Mouse (Mus musculus) ovary, adult 18-20 months (tissue): ENCODE data around the gene Itga11.
"Not testable (repeated sequence)": the region's sequence is repeated elsewhere in the genome, so short reads cannot be mapped to it uniquely, and the experiment has no call there.

Source experiments
- DNase-seq: peaks from one replicate; pipeline ENCODE4 v3.0.0; 2022; ENCODE audit warnings: low spot score, mixed read lengths

Itga11 gene

DNA sequence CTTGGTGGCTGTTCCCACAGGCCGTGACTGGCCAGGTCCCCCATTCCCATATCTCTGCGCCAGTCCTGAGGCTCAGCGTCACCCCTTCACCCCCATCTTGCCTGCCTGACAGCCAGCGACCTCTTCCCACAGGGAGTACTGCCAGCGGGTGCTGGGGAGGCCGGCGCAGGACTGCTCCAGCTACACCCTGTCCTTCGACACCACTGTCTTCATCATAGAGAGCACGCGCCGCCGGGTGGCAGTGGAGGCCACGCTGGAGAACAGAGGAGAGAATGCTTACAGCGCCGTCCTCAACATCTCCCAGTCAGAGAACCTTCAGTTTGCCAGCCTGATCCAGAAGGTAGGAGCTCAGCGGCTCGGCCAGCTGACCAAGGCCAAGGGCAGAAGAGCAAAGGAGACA, 89.8 kb downstream of the Itga11 start:
- no peak for DNase-seq

DNA sequence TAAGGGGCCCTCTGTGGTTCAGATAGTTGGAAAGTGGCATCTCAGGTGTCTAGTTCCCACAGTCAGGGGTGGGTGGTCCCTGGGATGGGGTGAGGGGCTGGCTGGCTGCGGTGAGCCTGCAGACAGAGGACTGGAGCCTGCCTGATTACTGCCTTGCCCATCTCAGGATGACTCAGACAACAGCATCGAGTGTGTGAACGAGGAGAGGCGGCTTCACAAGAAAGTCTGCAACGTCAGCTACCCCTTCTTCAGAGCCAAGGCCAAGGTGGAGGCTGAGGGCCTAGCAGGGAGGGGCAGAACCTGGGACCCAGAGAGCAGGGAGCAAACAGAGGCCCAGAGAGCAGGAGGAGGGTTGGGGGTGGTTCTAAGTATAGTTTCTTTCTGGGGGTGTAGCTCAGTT, 90.7 kb downstream of the Itga11 start:
- DNase-seq: no peak

DNA sequence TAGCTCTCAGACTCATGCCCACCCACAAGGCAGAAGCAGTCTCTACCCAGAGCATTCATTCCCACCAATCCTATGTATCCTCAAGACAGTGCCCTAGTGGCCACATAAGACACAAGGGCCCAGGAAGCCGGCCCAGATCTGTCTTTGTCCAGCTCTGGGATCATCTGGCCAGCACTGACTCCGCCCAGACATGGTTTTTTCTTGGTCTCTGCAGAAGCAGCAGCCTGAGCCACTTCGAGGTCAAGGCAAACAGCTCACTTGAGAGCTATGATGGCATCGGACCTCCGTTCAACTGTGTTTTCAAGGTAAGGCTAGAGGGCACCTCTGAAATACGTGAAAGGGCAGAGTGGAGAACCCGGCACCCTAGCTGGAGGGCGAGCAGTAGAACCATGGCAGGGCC, 95.1 kb downstream of the Itga11 start:
- peak; percentile 39 for DNase-seq

DNA sequence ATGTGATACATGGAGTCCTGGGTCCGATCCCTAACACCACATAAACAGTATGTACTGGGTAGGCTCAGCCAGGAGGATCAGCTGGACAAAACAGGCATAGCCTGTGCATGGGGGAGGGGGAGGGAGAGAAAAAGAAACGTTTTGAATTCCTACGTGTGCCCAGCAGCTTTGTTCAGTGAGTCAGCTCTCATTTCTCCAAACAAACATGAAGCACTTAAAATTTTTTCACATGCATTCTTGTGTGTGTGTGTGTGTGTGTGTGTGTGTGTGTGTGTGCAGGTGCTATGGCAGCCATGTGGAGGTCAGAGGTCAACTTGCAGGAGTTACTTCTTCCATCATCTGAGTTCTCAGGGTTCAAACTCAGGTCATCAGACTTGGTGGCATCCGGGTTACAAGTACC, 97.8 kb downstream of the Itga11 start:
- DNase-seq: no peak

DNA sequence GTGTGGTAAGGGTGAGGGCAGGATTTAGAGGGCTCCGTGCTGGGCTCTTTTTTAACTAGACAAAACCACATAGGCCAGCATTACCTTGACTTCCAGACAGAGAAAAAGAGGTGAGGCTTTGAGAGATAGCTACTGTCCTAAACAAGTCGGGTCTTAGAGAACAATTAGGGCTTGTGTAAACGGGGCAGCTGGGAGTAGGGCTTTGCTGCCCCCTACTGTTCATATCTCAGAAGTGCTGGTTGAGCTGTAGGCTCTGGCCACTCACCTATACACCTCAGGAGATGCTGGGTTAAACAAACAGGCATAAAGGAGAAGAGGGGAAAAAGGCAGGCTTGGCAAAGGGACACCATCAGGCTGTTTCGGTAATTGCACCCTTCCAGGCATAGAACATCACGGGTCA, 99.8 kb downstream of the Itga11 start:
- no peak for DNase-seq

DNA sequence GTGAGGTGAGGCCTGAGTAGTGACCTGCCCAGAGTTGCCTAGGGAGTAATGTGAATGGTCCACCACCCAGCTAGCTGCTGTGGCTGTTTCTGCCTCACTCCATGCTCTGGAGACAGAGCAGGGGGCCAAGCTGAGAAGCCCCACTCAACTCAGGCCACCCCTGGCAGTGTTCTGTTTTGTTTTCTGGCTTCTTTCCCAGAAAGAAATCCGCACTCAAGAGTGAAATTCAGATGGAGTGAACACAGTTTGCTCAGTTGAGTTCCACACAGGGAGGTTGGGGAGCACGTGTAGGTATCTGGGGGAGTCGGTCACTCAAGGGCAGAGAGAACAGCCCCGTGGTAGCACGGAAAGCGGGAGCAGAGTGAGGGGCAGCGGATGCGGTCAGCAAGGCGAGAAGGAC, 101.1 kb downstream of the Itga11 start:
- no peak for DNase-seq

DNA sequence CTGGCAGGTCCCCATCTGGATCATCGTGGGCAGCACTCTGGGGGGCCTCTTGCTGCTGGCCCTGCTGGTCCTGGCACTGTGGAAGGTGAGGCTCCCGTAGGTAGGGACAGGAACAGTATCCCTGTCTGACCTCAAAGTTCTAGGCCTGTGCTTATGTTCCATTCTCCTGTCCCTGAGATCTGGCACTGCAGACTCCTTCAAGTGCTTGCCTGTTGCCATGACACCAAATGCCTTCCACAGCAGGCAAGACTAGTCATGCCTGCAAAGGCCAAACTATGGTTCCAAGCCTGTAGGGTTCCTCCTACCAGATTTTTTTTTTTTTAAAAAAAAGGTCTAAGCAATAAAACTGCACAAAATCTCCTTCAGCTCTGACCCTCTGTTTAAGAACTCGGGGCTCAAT, 104.3 kb downstream of the Itga11 start:
- DNase-seq: no peak

DNA sequence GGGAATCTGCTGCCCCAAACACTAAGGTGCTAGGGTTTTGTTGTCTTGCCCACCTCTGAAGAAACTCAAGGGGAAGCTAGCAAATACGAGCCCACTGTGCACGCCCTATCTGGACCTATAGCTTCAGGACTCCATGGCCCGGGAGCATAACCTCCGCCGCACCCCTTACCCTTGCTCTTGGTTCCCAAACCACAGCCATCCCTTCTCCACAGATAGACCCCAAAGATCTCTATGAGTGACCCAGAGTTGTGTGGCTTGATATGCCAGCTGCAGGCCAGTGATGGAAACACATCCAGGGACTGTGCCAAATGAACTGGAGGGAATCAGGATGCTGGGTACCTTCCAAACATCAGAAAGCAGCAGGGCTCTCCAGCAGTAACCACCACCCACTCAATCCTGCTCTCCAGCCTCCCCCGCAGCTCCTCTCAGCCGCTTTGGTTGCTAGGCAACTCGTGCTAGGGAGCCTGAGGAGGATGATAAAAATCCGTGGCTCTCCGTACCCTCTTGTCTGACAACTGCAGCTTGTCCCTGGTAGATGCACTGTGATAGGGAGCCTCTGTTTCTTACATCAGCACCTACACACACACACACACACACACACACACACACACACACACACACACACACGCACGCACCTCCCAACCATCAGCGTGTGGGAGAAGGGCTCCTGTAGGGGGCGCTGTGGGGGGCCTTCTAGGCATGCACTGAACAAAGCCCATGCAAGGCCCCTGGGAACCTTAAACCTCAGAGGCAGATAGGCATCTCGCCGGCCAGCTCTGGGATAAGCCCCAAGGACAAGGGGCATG, 105.6 kb downstream of the Itga11 start:
- peak; percentile 60 for DNase-seq

DNA sequence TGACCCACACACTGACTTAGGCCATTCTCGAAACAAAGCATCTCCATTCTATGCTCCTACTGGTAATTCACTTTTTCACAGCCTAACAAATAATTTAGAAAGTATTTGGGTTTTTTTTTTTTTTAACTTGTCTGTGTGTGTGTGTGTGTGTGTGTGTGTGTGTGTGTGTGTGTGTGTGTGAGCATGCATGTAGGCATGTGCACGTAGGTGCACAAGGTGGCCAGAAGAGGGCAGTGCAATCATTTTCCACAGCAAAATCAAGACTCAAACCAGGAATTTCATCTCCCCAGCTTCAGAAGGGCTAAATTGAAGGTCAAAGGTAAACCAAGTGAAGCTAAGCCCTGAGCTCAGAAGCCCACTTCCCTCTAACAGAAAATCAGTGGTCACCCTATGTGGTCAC, 106.6 kb downstream of the Itga11 start:
- DNase-seq: no peak

DNA sequence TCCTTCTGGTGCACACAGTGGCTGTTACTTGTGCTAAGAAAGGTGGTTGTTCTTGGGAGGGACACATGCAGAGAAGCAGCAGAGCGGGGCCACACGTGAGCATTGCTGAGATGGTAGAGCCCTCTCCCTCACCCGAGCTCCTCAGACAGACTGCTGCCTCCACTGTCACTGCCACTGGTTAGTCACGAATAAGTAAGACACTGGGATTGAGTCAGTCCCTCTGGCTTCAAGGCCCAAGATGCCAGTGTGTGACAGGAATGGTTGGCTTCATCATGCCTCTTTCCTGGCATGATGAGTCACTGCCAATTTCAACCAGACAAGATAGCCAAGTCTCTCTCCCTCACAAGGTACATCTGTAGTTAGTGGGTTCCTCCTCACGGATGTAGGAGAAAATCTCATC, 109.1 kb downstream of the Itga11 start:
- no peak for DNase-seq

DNA sequence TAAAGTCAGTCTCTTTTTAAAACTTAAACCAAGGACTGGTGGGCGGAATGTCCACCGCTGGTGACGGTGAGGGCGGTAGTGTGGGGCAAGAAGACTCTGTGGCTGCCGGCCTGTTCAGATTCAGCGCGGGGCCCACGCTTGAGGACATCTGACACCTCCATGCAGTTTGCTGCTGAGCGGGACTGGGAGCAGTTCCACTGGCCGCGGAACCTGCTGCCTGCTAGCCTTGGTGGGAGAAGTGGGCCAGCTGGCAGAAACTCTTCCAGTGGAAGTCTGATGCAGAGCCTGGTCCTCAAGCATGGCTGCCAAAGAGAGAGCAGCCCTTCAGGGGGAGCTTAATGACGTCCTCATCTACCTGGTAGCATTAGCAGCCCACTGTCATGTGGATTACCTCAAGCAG, 112.2 kb downstream of the Itga11 start:
- no peak for DNase-seq

DNA sequence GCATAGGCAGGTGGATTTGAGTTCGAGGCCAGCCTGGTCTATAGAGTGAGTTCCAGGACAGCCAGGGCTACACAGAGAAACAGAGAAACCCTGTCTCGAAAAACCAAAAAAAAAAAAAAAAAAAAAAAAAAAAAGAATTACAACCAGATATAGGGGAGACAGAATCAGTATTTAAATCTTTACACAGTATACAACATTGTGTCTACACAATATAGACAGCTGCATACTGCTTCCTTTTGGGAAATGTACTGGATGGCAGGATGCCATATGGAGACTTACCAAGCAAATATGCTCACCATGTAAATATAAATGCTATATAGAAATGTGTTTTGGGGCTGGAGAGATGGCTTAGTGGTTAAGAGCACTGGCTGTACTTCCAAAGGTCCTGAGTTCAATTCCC, 121.6 kb downstream of the Itga11 start:
- DNase-seq: not testable (repeated sequence)

DNA sequence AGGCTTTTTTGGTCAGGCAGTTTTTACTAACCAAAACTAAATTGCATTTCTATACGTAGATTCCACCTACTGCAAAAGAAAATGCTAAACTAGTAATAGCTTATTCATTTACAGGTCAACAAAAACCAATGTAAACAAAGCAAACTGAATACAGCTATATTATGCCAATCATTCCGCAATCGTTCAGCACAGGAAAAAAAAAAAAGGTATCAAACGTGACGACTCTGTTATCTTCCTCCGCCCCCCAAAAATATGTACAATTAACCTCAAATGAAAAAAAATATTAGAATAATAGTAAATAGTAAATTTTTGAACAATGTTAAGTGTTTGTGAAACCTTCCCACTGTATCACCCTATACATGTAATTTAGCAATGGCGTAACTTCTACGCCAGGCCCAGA, 132.5 kb downstream of the Itga11 start:
- no peak for DNase-seq

DNA sequence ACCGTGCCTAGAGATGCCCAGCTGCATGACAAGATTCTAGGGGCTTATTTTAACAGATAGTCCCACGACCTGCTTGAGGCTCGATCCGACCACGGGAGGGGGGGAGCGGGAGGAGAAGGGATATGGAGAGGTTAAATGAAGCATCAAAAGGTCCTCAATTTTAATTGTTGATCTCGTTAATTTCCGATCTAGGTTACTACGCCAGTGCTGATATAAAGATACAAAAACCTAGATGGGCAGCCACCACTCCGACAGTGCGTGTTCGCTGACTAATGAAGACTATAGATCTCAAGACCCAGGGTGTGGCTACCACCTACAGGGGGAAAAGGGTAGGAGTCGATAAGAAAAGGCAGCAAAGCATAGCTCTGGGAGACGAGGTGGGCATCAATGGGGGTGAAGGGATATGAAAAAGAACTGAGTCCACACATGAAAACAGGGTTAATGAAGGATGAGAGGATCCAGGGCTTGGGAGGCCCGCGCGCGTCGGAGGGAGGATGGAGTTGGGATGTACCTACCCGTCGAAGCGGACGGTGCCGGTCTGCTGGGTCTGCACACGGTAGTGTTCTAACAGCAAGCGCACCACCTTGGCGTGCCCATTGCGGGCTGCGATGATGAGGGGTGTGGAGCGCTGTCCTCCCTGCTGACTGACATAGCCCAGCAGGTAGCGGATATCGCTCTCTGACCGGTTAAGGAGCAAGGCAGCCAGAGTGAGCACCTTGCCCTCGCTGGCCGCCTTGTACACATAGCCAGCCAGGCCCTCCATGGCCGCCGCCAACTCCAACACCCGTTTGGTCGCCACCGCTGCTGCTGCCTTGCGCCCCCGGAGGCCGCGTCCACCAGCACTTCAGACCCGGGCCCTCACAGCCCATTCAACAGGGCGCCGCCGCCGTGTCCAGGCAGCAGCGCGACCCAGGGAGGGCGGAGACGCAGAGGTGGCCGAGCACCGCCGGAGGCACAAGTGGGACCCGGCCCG, 133.2 kb downstream of the Itga11 start:
- DNase-seq: no peak

DNA sequence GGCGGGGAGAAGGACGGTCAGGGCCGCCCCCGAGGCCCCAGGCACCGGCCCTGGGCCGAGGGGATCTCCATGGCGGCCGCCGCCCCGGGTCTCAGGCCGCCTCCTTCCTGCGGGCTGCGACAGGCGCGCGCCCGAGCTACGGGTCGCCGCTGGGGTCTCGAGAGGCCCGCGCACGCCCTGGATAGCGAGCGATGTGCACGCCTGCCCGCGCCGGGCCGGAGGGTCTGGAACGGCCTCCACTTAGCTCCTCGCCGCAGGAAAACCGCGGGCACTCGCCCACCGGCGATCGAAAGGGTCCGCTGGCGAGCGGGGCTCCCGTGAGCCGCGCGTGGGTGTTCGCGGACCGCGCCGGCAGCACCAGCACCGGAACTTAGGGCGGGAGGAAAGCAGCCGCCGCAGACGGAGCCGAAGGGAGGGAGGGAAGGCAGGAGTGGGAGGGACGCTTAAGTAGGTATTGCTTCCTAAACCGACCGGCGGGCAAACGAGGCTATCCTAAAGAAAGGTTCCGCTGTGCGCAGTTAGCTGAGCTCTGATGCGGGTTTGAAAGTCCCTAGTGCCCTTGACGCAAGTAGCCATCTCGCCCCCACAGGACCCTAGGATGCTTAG, 134.0 kb downstream of the Itga11 start, which contains the start of gene Fem1b:
Gene Fem1b (minus strand): TSS at position 419 of the 606 bp plus-strand sequence.
- peak; percentile 84 for DNase-seq

DNA sequence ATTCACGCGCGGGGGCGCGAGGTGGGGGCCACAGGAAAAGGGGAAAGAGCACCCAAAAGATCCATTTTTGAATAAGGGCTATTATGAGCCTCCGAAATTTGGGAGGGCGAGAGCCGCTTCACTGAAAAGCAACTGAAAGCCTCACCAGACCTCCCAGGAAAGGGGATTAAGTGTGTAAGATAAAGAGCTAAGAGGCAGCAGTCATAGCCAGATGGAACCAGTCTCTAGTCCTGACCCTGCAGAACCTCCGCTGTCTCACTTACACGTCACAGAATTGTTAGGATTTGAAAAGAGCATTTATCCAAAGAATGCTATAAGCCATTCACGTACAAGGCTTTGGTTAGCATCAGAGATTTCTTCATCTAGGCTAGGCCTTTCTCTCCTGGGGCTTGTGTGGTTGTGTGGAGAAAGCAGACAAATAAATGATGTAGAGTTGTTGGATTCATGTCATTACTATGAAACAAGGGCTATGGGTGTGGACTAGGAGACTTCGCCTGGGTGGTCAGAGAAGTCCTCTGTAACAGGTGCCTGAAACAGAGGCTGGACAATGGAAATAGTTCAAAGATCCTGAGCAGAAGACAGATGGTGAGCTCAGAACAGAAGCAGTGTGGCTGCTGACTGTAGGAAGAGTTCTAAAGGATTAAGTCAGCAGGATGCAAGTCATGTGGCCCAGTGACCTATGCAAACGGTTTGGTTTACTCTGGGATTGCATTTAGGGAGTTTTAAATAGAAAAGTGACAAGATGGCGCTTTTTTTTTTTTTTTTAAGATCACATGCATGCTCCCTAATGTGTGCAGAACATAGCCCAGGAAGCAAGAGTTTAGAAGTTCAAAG, 134.8 kb downstream of the Itga11 start:
- DNase-seq: no peak

DNA sequence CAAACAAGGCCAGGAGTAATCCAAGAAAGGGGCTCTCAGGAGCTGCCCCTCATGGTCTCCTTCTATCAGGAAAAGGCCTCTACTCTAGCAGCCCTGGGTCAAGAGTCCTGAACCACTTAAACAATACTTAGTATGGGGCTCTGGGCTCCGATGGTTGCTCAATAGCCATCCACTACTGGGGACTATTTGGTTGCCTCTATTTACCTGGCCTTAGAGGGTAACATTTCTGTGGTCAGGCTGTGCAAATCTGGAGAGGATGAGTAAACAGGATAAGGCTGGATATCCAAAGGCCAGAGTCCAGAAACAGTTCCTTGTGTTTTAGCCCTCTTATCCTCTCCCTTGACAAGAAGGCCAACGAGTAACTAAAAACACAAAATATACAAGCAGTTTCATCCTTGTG, 137.1 kb downstream of the Itga11 start:
- no peak for DNase-seq

DNA sequence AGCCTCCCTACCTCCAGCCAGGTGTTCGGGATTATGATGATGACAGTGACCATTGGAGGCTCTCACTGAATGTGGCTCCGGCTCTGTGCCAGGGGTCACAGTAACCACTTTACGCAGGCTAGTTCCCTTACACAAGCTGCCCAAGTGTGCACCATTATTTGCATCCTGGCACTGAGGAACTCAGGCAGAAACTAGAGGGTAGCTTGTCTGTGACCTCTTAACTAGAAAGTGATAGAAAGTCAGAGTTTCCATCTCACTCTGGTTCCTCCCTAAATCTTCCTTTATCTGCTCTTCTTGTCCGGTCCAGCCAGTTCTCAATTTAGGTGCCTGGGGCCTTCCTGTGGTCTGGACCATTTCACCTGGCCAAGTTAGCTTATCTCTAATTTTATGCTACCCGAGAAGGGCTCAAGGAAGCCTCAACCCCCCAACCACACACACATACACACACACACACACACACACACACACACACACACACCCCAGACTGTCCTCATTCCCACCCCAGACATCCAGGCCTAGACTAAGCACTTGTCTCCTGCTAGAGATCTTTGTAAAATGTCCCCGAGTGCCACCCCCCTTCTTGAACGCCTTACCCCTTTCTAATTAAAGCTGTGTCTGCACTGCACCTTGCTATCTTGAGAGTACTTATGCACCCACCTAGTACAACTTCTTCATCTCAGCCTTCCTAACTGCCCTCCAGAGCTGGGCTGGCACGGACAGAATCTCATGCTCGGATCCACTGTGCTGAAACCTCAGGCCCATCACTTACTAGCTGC, 138.9 kb downstream of the Itga11 start:
- no peak for DNase-seq

DNA sequence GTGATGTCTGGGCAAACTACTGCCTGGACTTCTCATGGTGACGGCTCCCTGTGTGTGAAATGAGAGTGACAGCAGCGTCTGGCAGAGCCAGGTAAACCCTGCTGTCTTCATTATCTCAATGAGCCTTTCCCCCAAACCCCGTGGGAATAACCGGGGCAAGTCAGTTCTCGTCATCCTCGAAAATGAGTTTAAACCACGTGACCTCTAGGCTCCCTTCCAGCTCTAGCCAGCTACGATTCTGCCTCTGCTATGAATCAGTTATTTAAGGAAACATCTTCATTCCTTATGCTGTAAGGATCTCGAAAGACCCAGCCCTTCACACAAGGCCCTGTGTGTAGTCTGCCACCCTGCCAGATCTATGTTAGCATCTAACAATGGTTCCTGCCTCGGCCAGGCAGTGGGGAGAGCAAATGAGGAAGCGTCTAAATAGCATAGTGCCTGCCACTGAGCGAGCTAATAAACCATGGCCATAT, 139.5 kb downstream of the Itga11 start:
- DNase-seq: no peak

DNA sequence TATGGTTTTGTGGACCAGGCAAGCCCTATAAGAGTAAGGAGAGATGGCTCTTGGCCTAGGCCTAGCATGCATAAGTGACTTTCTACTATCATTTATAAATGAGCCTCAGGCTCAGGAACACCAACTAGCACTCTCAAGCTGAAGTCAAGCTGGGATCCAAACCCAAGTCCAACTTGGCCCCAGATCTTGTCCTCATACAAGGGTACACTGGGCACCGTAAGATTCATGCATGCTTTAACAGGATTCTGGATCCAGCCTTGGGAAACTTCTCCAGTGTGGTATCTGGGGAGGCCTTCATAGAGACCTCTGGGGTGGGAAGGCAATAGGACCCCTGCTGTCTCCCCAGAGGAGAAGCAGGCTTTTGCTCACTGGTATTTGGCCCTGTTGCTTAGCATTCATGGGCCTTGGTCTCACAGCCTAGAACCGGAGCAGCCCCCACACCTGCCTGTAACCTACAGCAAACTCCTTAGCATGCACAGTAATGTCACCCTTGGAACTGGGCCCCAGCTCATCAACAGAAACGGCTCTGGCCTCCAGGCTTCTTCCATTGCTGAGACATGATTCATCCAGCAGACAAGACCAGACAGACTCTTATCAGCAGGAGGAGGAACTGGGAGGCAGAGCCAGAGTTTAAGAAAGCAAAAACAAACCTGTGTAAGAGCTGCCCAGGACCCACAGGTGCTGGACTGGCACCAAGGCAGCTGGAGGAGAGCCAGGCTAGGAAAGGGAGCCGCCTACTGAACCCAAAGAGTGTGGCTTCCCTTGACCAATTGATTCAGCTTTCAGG, 140.4 kb downstream of the Itga11 start:
- peak; percentile 59 for DNase-seq
